Mouse (Mus musculus): Measurements from ENCODE around the gene Nrg3.

- TF ChIP-seq TCF12 (IDR thresholded peaks at IDR 0.05; ENCODE audit: insufficient read depth, poor library complexity, severe bottlenecking), result no peak
- no peak for TF ChIP-seq POLR2A (IDR thresholded peaks at IDR 0.05; ENCODE audit: insufficient read length, low read depth)
- TF ChIP-seq MYOG (IDR thresholded peaks at IDR 0.05; ENCODE audit: control insufficient read depth in 1 of 3, insufficient read depth in 1 of 3, insufficient read length in 2 of 3, low read depth in 2 of 3), result no peak
- no peak for TF ChIP-seq E2F4 (IDR thresholded peaks at IDR 0.05; ENCODE audit: insufficient read depth)
- no peak for TF ChIP-seq MYOD1 (IDR thresholded peaks at IDR 0.05; ENCODE audit: control insufficient read depth in 1 of 3, insufficient read length in 2 of 3, low read depth in 2 of 3)
- no peak for TF ChIP-seq MAX (IDR thresholded peaks at IDR 0.05; ENCODE audit: low read depth)
- no peak for TF ChIP-seq POLR2AphosphoS2 (IDR thresholded peaks at IDR 0.05; ENCODE audit: insufficient read length, low read depth)
- no peak for TF ChIP-seq TCF3 (IDR thresholded peaks at IDR 0.05; ENCODE audit: insufficient read length, low read depth)
- no peak for TF ChIP-seq USF1 (IDR thresholded peaks at IDR 0.05; ENCODE audit: low read depth)
- TF ChIP-seq SRF (IDR thresholded peaks at IDR 0.05; ENCODE audit: control insufficient read depth, insufficient read length, low read depth), result no peak
- TF ChIP-seq CEBPB (IDR thresholded peaks at IDR 0.05; ENCODE audit: insufficient read depth, poor library complexity, severe bottlenecking), result no peak
- no peak for TF ChIP-seq REST (IDR thresholded peaks at IDR 0.05; ENCODE audit: insufficient read depth, insufficient read length)
Observed at GRCm38 (mm10) chr14:38703894-38704293, 769.0 kb downstream of the Nrg3 start.

Data from myocyte (in vitro differentiated cells).